Mouse (Mus musculus): ENCODE measurements around the gene Ralgds. TPM values are rescaled to one million over a fixed set of nuclear protein-coding genes. Genes with fewer than 3 reads are reported as not detected.
"Not testable (repeated sequence)": the region's sequence is repeated elsewhere in the genome, so short reads cannot be mapped to it uniquely, and the experiment has no call there.

The Ralgds gene
- polyA plus RNA-seq, 1 experiment from 2014 or later = 12.9 TPM

DNA sequence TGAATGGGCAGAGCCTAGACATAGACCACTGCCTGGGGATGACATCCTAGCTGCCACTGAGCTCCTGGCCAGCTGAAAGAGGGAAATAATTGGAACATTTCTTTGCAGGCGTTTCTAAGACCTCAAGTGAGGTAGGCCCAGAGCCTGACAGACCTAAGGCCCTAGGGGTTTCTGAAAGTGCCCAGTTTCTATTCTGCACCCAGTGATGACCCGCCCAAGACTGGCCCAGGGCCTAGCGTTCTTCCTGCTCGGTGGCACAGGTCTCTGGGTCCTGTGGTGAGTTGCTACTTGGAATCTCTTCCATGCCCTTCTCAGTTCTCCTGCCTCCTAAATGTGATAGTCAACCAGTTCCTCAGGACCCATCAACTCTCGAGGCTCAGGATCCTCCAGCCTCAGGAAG is 15.4 kb upstream of the Ralgds start:
- whole genome bisulfite sequencing = 80% methylated on average over 5 of the region's 5 CpGs
- ATAC-seq (replicated peaks; ENCODE audit: low FRiP score) = no peak
- H3K4me3 ChIP-seq (ENCODE audit: low read depth, low read length) = no peak overlapping the region

DNA sequence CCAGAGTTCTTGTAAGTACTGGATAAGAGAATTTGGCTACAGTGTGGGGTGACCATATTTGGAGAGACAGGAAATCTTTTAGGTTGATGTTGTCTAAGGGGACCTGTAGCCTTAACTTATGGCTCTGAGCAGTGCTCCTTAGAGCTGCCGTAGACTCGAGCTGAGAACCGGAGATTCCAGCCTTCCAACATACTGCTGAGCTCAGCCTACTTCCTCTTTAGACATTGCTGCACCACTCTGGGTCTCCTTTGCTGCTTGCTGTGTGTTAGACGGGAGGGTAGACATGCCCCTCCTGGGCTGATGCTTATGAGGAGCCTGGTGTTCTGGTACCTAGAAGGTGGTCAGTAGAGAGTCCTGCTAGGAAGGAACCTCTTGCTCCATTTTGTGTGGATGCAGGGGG is 14.5 kb upstream of the Ralgds start:
- Histone ChIP-seq H3K4me3 (ENCODE audit: low read depth, low read length) (no peak overlapping the region), H3K9ac (ENCODE audit: low read depth, low read length) (no peak overlapping the region), H3K4me2 (no peak overlapping the region), H3K27me3 (replicated peaks; ENCODE audit: control insufficient read depth, insufficient read depth, low read length) (no peaks in the 10 kb centered on the region), H3K9me3 (ENCODE audit: control insufficient read depth, low read length) (no peaks in the 10 kb centered on the region), H3K4me1 (replicated peaks; ENCODE audit: control insufficient read depth, insufficient read depth, low read length) (no peaks in the 10 kb centered on the region), H3K27ac (ENCODE audit: low read depth, low read length) (no peak overlapping the region), H3K36me3 (ENCODE audit: control insufficient read depth, insufficient read depth, low read length) (no peaks in the 10 kb centered on the region)
- DNase-seq (ENCODE audit: low spot score) (no peak), ATAC-seq (replicated peaks; ENCODE audit: low FRiP score) (no peak)
- WGBS = 63% methylated on average over 4 of the region's 4 CpGs

More for the DNA sequence above, 15.4 kb upstream of the Ralgds start:
- no peak for DNase-seq (ENCODE audit: low spot score)
- Histone ChIP-seq H3K36me3 (ENCODE audit: control insufficient read depth, insufficient read depth, low read length) (no peaks in the 10 kb centered on the region), H3K9me3 (ENCODE audit: control insufficient read depth, low read length) (no peaks in the 10 kb centered on the region), H3K27me3 (replicated peaks; ENCODE audit: control insufficient read depth, insufficient read depth, low read length) (no peaks in the 10 kb centered on the region), H3K27ac (ENCODE audit: low read depth, low read length) (no peak overlapping the region), H3K4me2 (no peak overlapping the region), H3K9ac (ENCODE audit: low read depth, low read length) (no peak overlapping the region), H3K4me1 (replicated peaks; ENCODE audit: control insufficient read depth, insufficient read depth, low read length) (no peaks in the 10 kb centered on the region)

DNA sequence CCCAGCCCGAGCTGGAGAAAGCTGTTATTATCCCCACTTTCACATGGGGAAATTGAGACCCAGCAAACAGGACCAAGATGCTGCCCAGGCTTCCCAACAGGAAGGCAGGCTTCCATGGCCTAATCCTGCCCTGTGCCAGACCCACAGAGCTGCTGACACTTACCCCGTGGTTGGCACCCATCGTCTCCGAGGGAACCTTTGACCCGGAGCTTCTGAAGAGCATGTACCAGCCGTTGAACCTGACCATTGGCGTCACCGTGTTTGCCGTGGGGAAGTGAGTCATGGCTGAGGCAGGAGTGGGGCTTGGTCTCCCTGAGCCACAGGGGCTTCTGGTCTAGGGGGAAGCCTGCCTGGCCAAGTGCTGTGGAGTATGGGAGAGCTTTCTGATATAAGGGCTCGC is 9.9 kb upstream of the Ralgds start:
- DNase-seq (ENCODE audit: low spot score) = no peak
- H3K36me3 ChIP-seq (ENCODE audit: control insufficient read depth, insufficient read depth, low read length) = no peaks in the 10 kb centered on the region
- 71% methylated on average over 10 of the region's 10 CpGs for WGBS
- no peak overlapping the region for H3K9ac ChIP-seq (ENCODE audit: low read depth, low read length)
- no peaks in the 10 kb centered on the region for H3K27me3 ChIP-seq (replicated peaks; ENCODE audit: control insufficient read depth, insufficient read depth, low read length)
- H3K27ac ChIP-seq (ENCODE audit: low read depth, low read length) = no peak overlapping the region
- H3K4me2 ChIP-seq = no peak overlapping the region
- no peak overlapping the region for H3K4me3 ChIP-seq (ENCODE audit: low read depth, low read length)
- ATAC-seq (replicated peaks; ENCODE audit: low FRiP score) = no peak
- no peaks in the 10 kb centered on the region for H3K9me3 ChIP-seq (ENCODE audit: control insufficient read depth, low read length)
- H3K4me1 ChIP-seq (replicated peaks; ENCODE audit: control insufficient read depth, insufficient read depth, low read length) = no peaks in the 10 kb centered on the region

DNA sequence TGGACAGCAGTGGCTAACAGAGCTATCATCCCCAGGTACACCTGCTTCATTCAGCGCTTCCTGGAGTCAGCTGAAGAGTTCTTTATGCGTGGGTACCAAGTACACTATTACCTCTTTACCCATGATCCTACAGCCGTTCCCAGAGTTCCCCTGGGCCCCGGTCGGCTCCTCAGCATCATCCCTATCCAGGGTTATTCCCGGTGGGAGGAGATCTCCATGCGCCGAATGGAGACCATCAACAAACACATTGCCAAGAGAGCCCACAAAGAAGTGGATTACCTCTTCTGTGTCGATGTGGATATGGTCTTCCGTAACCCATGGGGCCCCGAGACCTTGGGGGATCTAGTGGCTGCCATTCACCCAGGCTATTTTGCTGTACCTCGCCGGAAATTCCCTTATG is 8.2 kb upstream of the Ralgds start:
- H3K9me3 ChIP-seq (ENCODE audit: control insufficient read depth, low read length) = no peaks in the 10 kb centered on the region

DNA sequence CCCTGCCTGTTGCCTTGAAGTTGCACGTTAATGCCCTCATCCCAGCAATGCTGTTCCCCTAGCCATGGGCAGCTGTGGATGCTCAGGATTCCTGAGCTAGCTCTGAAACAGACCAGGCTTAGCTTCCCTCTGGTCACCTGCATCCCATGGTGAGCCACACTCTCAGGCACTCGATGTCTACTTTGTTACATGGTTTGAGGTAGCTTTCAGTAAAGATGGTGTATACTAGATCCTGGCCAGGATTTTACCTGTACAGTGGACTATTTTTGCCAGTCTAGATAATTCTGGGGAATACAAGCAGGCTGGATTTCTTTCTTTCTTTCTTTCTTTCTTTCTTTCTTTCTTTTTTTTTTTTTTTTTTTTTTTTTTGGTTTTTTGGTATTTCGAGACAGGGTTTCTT is 7.1 kb upstream of the Ralgds start, which contains the start of gene Gm10134:
Gm10134 (plus strand) TSS at position 301 of the 400 bp plus-strand sequence.
- H3K27ac ChIP-seq (ENCODE audit: low read depth, low read length) = no peak within 1 kb of the TSS
- 62% methylated on average over 3 of the region's 3 CpGs for WGBS
- H3K27me3 ChIP-seq (replicated peaks; ENCODE audit: control insufficient read depth, insufficient read depth, low read length) = peaks cover 3% of the 10 kb centered on the region; the same call in 1 of the 2 replicates
- DNase-seq (ENCODE audit: low spot score) (no peak), ATAC-seq (replicated peaks; ENCODE audit: low FRiP score) (no peak)
- H3K4me3 ChIP-seq (ENCODE audit: low read depth, low read length) = no peak within 1 kb of the TSS
- H3K36me3 ChIP-seq (ENCODE audit: control insufficient read depth, insufficient read depth, low read length) = no peaks in the 10 kb centered on the region
- no peaks in the 10 kb centered on the region for H3K9me3 ChIP-seq (ENCODE audit: control insufficient read depth, low read length)
- no peaks in the 10 kb centered on the region for H3K4me1 ChIP-seq (replicated peaks; ENCODE audit: control insufficient read depth, insufficient read depth, low read length)
- no peak within 1 kb of the TSS for H3K4me2 ChIP-seq
- H3K9ac ChIP-seq (ENCODE audit: low read depth, low read length) = no peak within 1 kb of the TSS

More for the DNA sequence above, 8.2 kb upstream of the Ralgds start:
- H3K4me1 ChIP-seq (replicated peaks; ENCODE audit: control insufficient read depth, insufficient read depth, low read length) = no peaks in the 10 kb centered on the region
- H3K36me3 ChIP-seq (ENCODE audit: control insufficient read depth, insufficient read depth, low read length) = no peaks in the 10 kb centered on the region
- H3K9ac ChIP-seq (ENCODE audit: low read depth, low read length) = no peak overlapping the region
- no peaks in the 10 kb centered on the region for H3K27me3 ChIP-seq (replicated peaks; ENCODE audit: control insufficient read depth, insufficient read depth, low read length)
- H3K4me2 ChIP-seq = no peak overlapping the region
- ATAC-seq (replicated peaks; ENCODE audit: low FRiP score) (no peak), DNase-seq (ENCODE audit: low spot score) (no peak)
- no peak overlapping the region for H3K27ac ChIP-seq (ENCODE audit: low read depth, low read length)
- 83% methylated on average over 13 of the region's 13 CpGs for WGBS
- H3K4me3 ChIP-seq (ENCODE audit: low read depth, low read length) = no peak overlapping the region

DNA sequence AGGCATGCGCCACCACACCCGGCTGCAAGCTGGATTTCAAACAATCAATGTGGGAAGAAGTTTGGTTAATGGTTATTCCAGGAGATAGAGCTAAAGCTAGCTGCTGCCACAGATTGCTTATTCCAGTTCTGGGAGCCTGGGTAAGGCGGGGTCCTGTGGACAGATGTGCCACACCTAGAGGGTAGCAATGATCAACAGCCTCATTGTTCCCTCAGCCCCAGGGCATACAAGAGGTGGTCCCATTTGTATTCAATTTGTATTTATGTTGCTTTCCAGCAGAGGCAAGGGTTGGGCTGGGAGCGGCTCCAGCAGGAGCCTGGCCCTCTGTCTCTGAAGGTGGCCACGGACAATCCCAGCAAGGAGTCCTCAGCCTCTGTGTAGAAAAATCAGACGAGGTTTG is 6.6 kb upstream of the Ralgds start:
- Histone ChIP-seq H3K9me3 (ENCODE audit: control insufficient read depth, low read length) (no peaks in the 10 kb centered on the region), H3K4me3 (ENCODE audit: low read depth, low read length) (no peak overlapping the region), H3K27me3 (replicated peaks; ENCODE audit: control insufficient read depth, insufficient read depth, low read length) (peaks cover 3% of the 10 kb centered on the region), H3K4me1 (replicated peaks; ENCODE audit: control insufficient read depth, insufficient read depth, low read length) (no peaks in the 10 kb centered on the region), H3K27ac (ENCODE audit: low read depth, low read length) (no peak overlapping the region), H3K36me3 (ENCODE audit: control insufficient read depth, insufficient read depth, low read length) (no peaks in the 10 kb centered on the region), H3K4me2 (no peak overlapping the region), H3K9ac (ENCODE audit: low read depth, low read length) (no peak overlapping the region)
- no peak for ATAC-seq (replicated peaks; ENCODE audit: low FRiP score)
- 81% methylated on average over 6 of the region's 6 CpGs for WGBS
- DNase-seq (ENCODE audit: low spot score) = no peak

DNA sequence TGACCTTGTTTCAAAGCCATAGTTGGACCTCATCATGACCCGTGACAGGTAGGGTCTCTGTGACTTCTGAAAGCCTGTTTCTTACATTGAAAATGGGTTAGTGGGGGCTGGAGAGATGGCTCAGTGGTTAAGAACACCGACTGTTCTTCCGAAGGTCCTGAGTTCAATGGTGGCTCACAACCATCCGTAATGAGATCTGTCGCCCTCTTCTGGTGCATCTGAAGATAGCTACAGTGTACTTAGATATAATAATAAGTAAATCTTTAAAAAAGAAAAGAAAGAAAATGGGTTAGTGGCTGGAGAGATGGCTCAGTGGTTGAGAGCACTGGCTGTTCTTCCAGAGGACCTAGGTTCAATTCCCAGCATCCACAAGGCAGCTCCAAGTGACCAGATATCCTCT is 1.3 kb upstream of the Ralgds start:
- DNase-seq (ENCODE audit: low spot score); H3K4me1 ChIP-seq (replicated peaks; ENCODE audit: control insufficient read depth, insufficient read depth, low read length); H3K4me2 ChIP-seq; H3K4me3 ChIP-seq (ENCODE audit: low read depth, low read length); H3K36me3 ChIP-seq (ENCODE audit: control insufficient read depth, insufficient read depth, low read length); H3K9me3 ChIP-seq (ENCODE audit: control insufficient read depth, low read length); H3K9ac ChIP-seq (ENCODE audit: low read depth, low read length); H3K27ac ChIP-seq (ENCODE audit: low read depth, low read length); ATAC-seq (replicated peaks; ENCODE audit: low FRiP score): not testable (repeated sequence)
- WGBS = 39% methylated on average over 5 of the region's 5 CpGs
- H3K27me3 ChIP-seq (replicated peaks; ENCODE audit: control insufficient read depth, insufficient read depth, low read length) = peaks cover 20% of the 10 kb centered on the region

DNA sequence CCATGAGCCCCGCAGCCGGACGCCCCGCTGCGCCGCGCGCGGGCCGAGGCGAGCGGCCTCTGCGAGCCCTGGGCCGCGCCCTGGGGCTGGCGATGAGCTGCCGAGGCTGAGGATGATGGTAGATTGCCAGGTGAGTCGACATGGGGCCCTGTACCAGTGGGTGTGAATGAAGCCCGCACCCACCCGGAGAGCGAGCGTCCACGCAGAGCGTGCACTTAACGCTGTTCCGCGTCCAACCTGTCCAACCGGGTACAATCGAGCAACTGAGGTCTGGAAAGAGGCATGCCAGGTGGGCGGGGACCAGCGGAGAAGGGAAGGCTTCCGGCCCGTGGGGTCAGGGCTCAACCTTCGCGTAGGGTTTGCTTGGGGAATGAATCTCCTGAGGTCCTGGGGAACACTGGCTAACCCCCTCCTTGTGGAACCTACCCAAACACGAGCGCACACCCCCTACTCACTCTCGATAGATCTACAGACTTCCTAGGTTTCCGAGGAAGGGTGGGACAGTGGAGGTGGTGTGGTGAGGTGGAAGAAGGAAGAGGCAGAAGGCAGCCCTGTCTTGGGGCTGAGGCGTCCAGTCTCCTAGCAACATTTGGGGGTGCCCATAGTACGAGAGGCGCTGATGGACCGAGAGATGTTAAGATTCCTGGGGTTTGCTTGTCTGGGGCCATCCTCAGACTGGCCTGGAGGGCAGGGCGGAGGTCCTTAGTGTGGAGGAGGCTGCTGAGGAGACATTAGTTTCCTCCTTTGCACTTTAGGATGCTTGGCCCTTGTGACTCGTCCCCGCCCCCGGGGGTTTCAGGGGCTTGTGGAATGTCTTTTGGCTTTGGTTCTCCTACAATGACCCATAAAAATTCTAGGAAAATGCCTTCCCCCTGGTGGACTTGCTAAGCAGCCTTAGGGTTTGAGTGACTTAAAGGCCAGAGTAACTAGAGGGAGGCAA is 776 bp downstream of the Ralgds start:
- Histone ChIP-seq H3K4me1 (replicated peaks; ENCODE audit: control insufficient read depth, insufficient read depth, low read length) (peaks cover 7% of the 10 kb centered on the region; the same call in 1 of the 2 replicates), H3K4me2 (peak overlapping the region; percentile 94), H3K27me3 (replicated peaks; ENCODE audit: control insufficient read depth, insufficient read depth, low read length) (peaks cover 20% of the 10 kb centered on the region), H3K9ac (ENCODE audit: low read depth, low read length) (peak overlapping the region; percentile 57), H3K9me3 (ENCODE audit: control insufficient read depth, low read length) (no peaks in the 10 kb centered on the region), H3K27ac (ENCODE audit: low read depth, low read length) (no peak overlapping the region), H3K36me3 (ENCODE audit: control insufficient read depth, insufficient read depth, low read length) (no peaks in the 10 kb centered on the region), H3K4me3 (ENCODE audit: low read depth, low read length) (peak overlapping the region; percentile 62)
- 6% methylated on average over 47 of the region's 47 CpGs for WGBS
- no peak for DNase-seq (ENCODE audit: low spot score)
- peak; percentile 34; the same call in 1 of the 2 replicates for ATAC-seq (replicated peaks; ENCODE audit: low FRiP score)

DNA sequence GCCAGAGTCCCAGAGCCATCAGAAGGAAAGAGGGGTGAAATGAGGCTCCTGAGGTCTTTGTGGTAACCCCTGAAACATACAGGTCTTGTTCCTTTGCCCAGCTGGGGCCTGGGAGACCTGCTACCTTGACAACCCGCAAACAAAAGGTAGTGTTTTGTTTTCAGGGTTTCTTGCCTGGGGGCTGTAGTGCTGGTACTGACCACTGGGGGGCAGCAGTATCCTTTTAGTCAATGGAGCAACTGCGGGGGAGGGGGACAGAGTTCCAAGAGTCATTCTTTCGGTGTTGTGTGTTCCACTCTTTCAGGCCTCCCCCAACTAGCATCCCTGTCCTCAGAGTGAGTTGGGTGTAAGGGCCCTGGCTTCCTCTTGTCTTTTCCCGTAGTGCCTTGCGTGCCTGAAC is 1.6 kb downstream of the Ralgds start:
- WGBS = 15% methylated on average over 5 of the region's 5 CpGs

More for the DNA sequence above, 1.6 kb downstream of the Ralgds start:
- Histone ChIP-seq H3K9me3 (ENCODE audit: control insufficient read depth, low read length) (no peaks in the 10 kb centered on the region), H3K36me3 (ENCODE audit: control insufficient read depth, insufficient read depth, low read length) (no peaks in the 10 kb centered on the region), H3K9ac (ENCODE audit: low read depth, low read length) (no peak overlapping the region), H3K4me2 (peak overlapping the region; percentile 94), H3K27ac (ENCODE audit: low read depth, low read length) (no peak overlapping the region), H3K4me3 (ENCODE audit: low read depth, low read length) (no peak overlapping the region), H3K27me3 (replicated peaks; ENCODE audit: control insufficient read depth, insufficient read depth, low read length) (peaks cover 20% of the 10 kb centered on the region), H3K4me1 (replicated peaks; ENCODE audit: control insufficient read depth, insufficient read depth, low read length) (peaks cover 7% of the 10 kb centered on the region; the same call in 1 of the 2 replicates)
- peak; percentile 75 for DNase-seq (ENCODE audit: low spot score)
- no peak for ATAC-seq (replicated peaks; ENCODE audit: low FRiP score)

Measured in liver, embryonic 11.5 days (tissue).